Comparison of ENCODE assay signal across 24 mouse cellular contexts in the genomic region with DNA sequence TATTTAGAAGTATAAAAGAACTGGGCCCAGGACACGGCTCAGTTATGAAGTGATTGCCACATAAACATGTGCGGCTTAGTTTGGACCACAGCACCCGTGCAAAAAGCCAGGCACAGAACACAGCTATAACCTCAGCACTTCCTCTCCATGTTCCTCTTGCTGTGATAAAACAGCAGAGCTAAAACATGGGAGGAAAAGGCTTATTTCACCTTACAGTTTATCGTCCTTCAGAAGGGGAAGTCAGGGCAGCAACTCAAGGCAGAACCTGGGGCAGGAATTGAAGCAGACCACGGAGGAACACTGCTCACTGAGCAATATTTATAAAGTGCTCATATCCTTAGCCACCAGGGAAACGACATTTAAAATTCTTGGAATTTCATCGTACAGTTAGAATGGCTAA. TPM values are rescaled to one million over a fixed set of nuclear protein-coding genes. Genes with fewer than 3 reads are reported as not detected.
DNase-seq lines count a peak whose midpoint lies in the region; ATAC-seq and TF ChIP-seq lines count a peak whose summit lies in the region.
"Had no signal": no experiment of that assay in that cellular context is flagged by ENCODE, and none has a peak within 500 bp of the region (broad histone marks: within the 10 kb centered on the region; RNA-seq: fewer than 3 reads in every experiment).

No protein-coding gene starts in this region.

- H3K4me1 ChIP-seq in MEL (ENCODE audit: control insufficient read depth in 1 of 2, insufficient read depth in 2 of 2, low read length in 2 of 2): 0 out of 4 replicates have a peak, but pooled peaks cover 0 to 3% of the 10 kb centered on the region in 2 experiments
- H3K4me1 ChIP-seq in hindbrain, embryonic 12.5 days: no peaks in the 10 kb centered on the region
- H3K4me1 ChIP-seq in lung, postnatal 0 days (ENCODE audit: insufficient read depth, low read depth, low read length): no peaks in the 10 kb centered on the region

- no peak for TF ChIP-seq CTCF in MEL (IDR thresholded peaks at IDR 0.05 in 2 of 3, conservative IDR thresholded peaks at IDR 0.05 in 1 of 3; ENCODE audit: control insufficient read depth in 1 of 3, insufficient read depth in 1 of 3, low read depth in 2 of 3, low read length in 3 of 3, poor library complexity in 1 of 3, severe bottlenecking in 1 of 3)
- TF ChIP-seq CTCF in lung, postnatal 0 days (IDR thresholded peaks at IDR 0.05): no peak

- H3K9me3 ChIP-seq in MEL (replicated peaks; ENCODE audit: insufficient read depth, low read length): no peaks in the 10 kb centered on the region
- no peaks in the 10 kb centered on the region for H3K9me3 ChIP-seq in hindbrain, embryonic 12.5 days (replicated peaks)
- H3K9me3 ChIP-seq in lung, postnatal 0 days (ENCODE audit: low read length): no peaks in the 10 kb centered on the region
- H3K9me3 ChIP-seq: G1E had no signal

- no peak for TF ChIP-seq RAD21 in MEL (IDR thresholded peaks at IDR 0.05; ENCODE audit: low read depth, low read length)

- WGBS in hindbrain, embryonic 12.5 days: 91% methylated on average over 7 of the region's 7 CpGs
- 75% methylated on average over 7 of the region's 7 CpGs for WGBS in lung, postnatal 0 days

- no peak overlapping the region for H3K9ac ChIP-seq in MEL (ENCODE audit: control insufficient read depth, low read depth, low read length, poor library complexity, severe bottlenecking)
- H3K9ac ChIP-seq in hindbrain, embryonic 12.5 days: no peak overlapping the region
- H3K9ac ChIP-seq in lung, postnatal 0 days (replicated peaks; ENCODE audit: low read depth): no peak overlapping the region

- no peak overlapping the region for H3K4me2 ChIP-seq in hindbrain, embryonic 12.5 days (replicated peaks)
- no peak overlapping the region for H3K4me2 ChIP-seq in lung, postnatal 0 days (replicated peaks; ENCODE audit: low read depth, low read length)

- no peaks in the 10 kb centered on the region for H3K36me3 ChIP-seq in MEL (ENCODE audit: control insufficient read depth in 1 of 2, insufficient read depth in 2 of 2, low read length in 2 of 2)
- H3K36me3 ChIP-seq in hindbrain, embryonic 12.5 days: peaks cover 33% of the 10 kb centered on the region
- H3K36me3 ChIP-seq in lung, postnatal 0 days (ENCODE audit: insufficient read depth, low read length): no peaks in the 10 kb centered on the region

- ATAC-seq in hindbrain, embryonic 12.5 days (ENCODE audit: low FRiP score): no peak
- ATAC-seq in lung, postnatal 0 days: no peak
- ATAC-seq: activated CD4-positive, CD25-positive, alpha-beta regulatory T cell, adult 4 months; CD4-positive, CD25-positive, alpha-beta regulatory T cell, adult 4 months; Patski had no signal

- DNase-seq in 416B (ENCODE audit: low read depth) (peak; percentile 4), MEL (ENCODE audit: low read depth, low spot score) (peak; percentile 55), MEL-GATA-1-ER (ENCODE audit: extremely low read depth, low read depth) (peak; percentile 15)
- DNase-seq in embryo, embryonic 9.5 days (ENCODE audit: extremely low spot score): no peak
- DNase-seq in lung, postnatal 0 days (ENCODE audit: low spot score): no peak
- DNase-seq: adrenal gland, adult 2 months; adrenal gland, adult 8-10 months; adrenal gland, postnatal 10 days; adrenal gland, postnatal 14 days; adrenal gland, postnatal 25 days; adrenal gland, postnatal 36 days; B cell, adult 2 months; cerebellum, adult 11 months; cerebellum, adult 11-12 months; cerebellum, adult 18-20 months; cerebellum, adult 2 months; cerebellum, adult 8-10 months; cerebellum, adult 9-10 months had no signal

- no peak for TF ChIP-seq POLR2A in MEL (IDR thresholded peaks at IDR 0.05; ENCODE audit: control insufficient read depth in 1 of 2, insufficient read depth in 1 of 2, low read depth in 1 of 2, low read length in 2 of 2, poor library complexity in 1 of 2)

- no peak; a peak in 1 of 4 replicates for TF ChIP-seq EP300 in MEL (IDR thresholded peaks at IDR 0.05; ENCODE audit: low read depth in 1 of 2, low read length in 2 of 2)
- no peak for TF ChIP-seq EP300 in lung, postnatal 0 days (IDR thresholded peaks at IDR 0.05)

- H3K4me3 ChIP-seq in MEL (ENCODE audit: control insufficient read depth in 1 of 2, insufficient read depth in 1 of 2, low read depth in 2 of 2, low read length in 2 of 2): no peak overlapping the region
- no peak overlapping the region for H3K4me3 ChIP-seq in hindbrain, embryonic 12.5 days
- no peak overlapping the region for H3K4me3 ChIP-seq in lung, postnatal 0 days (ENCODE audit: low read depth, low read length)

- no peak overlapping the region for H3K27ac ChIP-seq in MEL (ENCODE audit: control insufficient read depth, low read depth, low read length)
- H3K27ac ChIP-seq in hindbrain, embryonic 12.5 days: no peak overlapping the region
- H3K27ac ChIP-seq in lung, postnatal 0 days (ENCODE audit: low read length): no peak overlapping the region

- H3K79me2 ChIP-seq in MEL (ENCODE audit: control insufficient read depth, insufficient read depth, low read length, poor library complexity): no peaks in the 10 kb centered on the region

- H3K27me3 ChIP-seq in MEL (ENCODE audit: control insufficient read depth in 1 of 2, insufficient read depth in 2 of 2, low read length in 2 of 2): no peaks in the 10 kb centered on the region
- no peaks in the 10 kb centered on the region for H3K27me3 ChIP-seq in hindbrain, embryonic 12.5 days
- H3K27me3 ChIP-seq in lung, postnatal 0 days (replicated peaks; ENCODE audit: insufficient read depth, low read length): no peaks in the 10 kb centered on the region
- H3K27me3 ChIP-seq: CH12.LX, Patski had no signal

TF ChIP-seq in MEL, 35 proteins besides CTCF, POLR2A, EP300 and RAD21:
- TF ChIP-seq USF2 (IDR thresholded peaks at IDR 0.05; ENCODE audit: borderline replicate concordance in 1 of 2, insufficient read depth in 1 of 2, low read depth in 1 of 2, low read length in 2 of 2) (no peak), RCOR1 (IDR thresholded peaks at IDR 0.05; ENCODE audit: low read depth, low read length) (peak; percentile 82), SMC3 (IDR thresholded peaks at IDR 0.05; ENCODE audit: low read depth, low read length) (no peak), MAFK (IDR thresholded peaks at IDR 0.05; ENCODE audit: borderline replicate concordance, low read depth, low read length) (no peak), ZC3H11A (IDR thresholded peaks at IDR 0.05; ENCODE audit: low read depth, low read length) (no peak), NRF1 (IDR thresholded peaks at IDR 0.05; ENCODE audit: insufficient read depth, low read depth, low read length, poor library complexity, severe bottlenecking) (no peak), MEF2A (IDR thresholded peaks at IDR 0.05; ENCODE audit: extremely low read depth, insufficient replicate concordance, low read depth, low read length, poor library complexity, severe bottlenecking) (no peak), SIN3A (IDR thresholded peaks at IDR 0.05; ENCODE audit: low read length) (no peak), POLR2AphosphoS5 (IDR thresholded peaks at IDR 0.05; ENCODE audit: borderline replicate concordance, low read depth, low read length) (no peak), CHD2 (IDR thresholded peaks at IDR 0.05; ENCODE audit: low read length) (no peak), ZNF384 (IDR thresholded peaks at IDR 0.05; ENCODE audit: low read depth, low read length) (no peak), TBP (IDR thresholded peaks at IDR 0.05; ENCODE audit: low read depth, low read length) (0 out of 2 replicates have a peak, but pooled peaks have one; percentile 22), E2F4 (IDR thresholded peaks at IDR 0.05; ENCODE audit: borderline replicate concordance, low read depth, low read length) (no peak), MAX (IDR thresholded peaks at IDR 0.05; ENCODE audit: low read length) (no peak), KAT2A (conservative IDR thresholded peaks at IDR 0.05; ENCODE audit: low read depth, low read length) (no peak), ZMIZ1 (IDR thresholded peaks at IDR 0.05; ENCODE audit: low read depth, low read length) (no peak), TAL1 (IDR thresholded peaks at IDR 0.05; ENCODE audit: low read length) (no peak), JUND (IDR thresholded peaks at IDR 0.05; ENCODE audit: low read depth, low read length) (no peak)

RNA-seq across cellular contexts. Expression of a gene that starts 19.9 kb away (rescaled TPM):
- total RNA-seq in MEL (2012; rRNA removed): 0.72 and 1.2 TPM in 2 replicates
- polyA plus RNA-seq in MEL (2012; ENCODE audit: insufficient read depth in 1 of 2, insufficient read length in 2 of 2, low read depth in 1 of 2, low replicate concordance in 2 of 2, missing spikeins in 1 of 2): 1 to 10 TPM in 1 of 2 experiments, not detected in 1; 1.1 TPM
- polyA plus RNA-seq in hindbrain, embryonic 12.5 days (2016; fragmentation: Nextera tagmentation; extraction: Ambion mirVana): 12.8 and 17.0 TPM in 2 replicates
- 2.6 and 2.7 TPM in 2 replicates for polyA plus RNA-seq in lung, postnatal 0 days (2015; fragmentation: Nextera tagmentation; extraction: Ambion mirVana)
- polyA plus RNA-seq: activated CD4-positive, CD25-positive, alpha-beta regulatory T cell, adult 4 months; G1E had no signal

RNA-seq across cellular contexts. Expression of a gene that starts 43.7 kb away (rescaled TPM):
- total RNA-seq in MEL (2012; rRNA removed): 2.3 and 2.8 TPM in 2 replicates
- 1 to 10 TPM in 1 of 2 experiments, not detected in 1; 3.0 TPM for polyA plus RNA-seq in MEL (2012; ENCODE audit: insufficient read depth in 1 of 2, insufficient read length in 2 of 2, low read depth in 1 of 2, low replicate concordance in 2 of 2, missing spikeins in 1 of 2)
- 15.5 and 16.7 TPM in 2 replicates for polyA plus RNA-seq in hindbrain, embryonic 12.5 days (2016; fragmentation: Nextera tagmentation; extraction: Ambion mirVana)
- polyA plus RNA-seq in lung, postnatal 0 days (2015; fragmentation: Nextera tagmentation; extraction: Ambion mirVana): 1.8 and 2.7 TPM in 2 replicates

Comparison
In these comparisons a context has a peak if more than half of its experiments do, and no peak if none do; other contexts are left out.
1. DNase-seq: peak in 416B (single experiment), MEL (single experiment) and MEL-GATA-1-ER (single experiment); none in embryo, embryonic 9.5 days (single experiment) and lung, postnatal 0 days (single experiment).